Mouse (Mus musculus): ENCODE data around the gene Zfp219.

GRCm38 (mm10) chr14:52014271-52014760 is 6.2 kb downstream of the Zfp219 start:
- no peak for TF ChIP-seq GATA1 (IDR thresholded peaks at IDR 0.05; ENCODE audit: low read depth, low read length)
- no peak for TF ChIP-seq EP300 (IDR thresholded peaks at IDR 0.05; ENCODE audit: low read depth in 1 of 2, low read length in 2 of 2)

All from MEL (cell line).